Mouse (Mus musculus): ENCODE results near the gene Med16.

Gene Med16

GRCm38 (mm10) chr10:79884446-79884845, 24.3 kb downstream of the Med16 start:
- no peak for DNase-seq (ENCODE audit: low spot score)

- DNase-seq (ENCODE audit: low spot score) = peak; percentile 74
Measured at GRCm38 (mm10) chr10:79883297-79884084, 25.2 kb downstream of the Med16 start.

- no peak for DNase-seq (ENCODE audit: low spot score)
Measured at GRCm38 (mm10) chr10:79881981-79882380, 26.7 kb downstream of the Med16 start.

GRCm38 (mm10) chr10:79880721-79881120, 28.0 kb downstream of the Med16 start:
- no peak for DNase-seq (ENCODE audit: low spot score)

- DNase-seq (ENCODE audit: low spot score) = no peak
Measured at GRCm38 (mm10) chr10:79879527-79879926, 29.2 kb downstream of the Med16 start.

GRCm38 (mm10) chr10:79877757-79878156, 31.0 kb downstream of the Med16 start:
- no peak for DNase-seq (ENCODE audit: low spot score)

GRCm38 (mm10) chr10:79877174-79877573, 31.5 kb downstream of the Med16 start:
- DNase-seq (ENCODE audit: low spot score) = no peak

- no peak for DNase-seq (ENCODE audit: low spot score)
Measured at GRCm38 (mm10) chr10:79874290-79874862, 34.3 kb downstream of the Med16 start, which contains the start of the genes Prtn3 and Plppr3. Gene Prtn3, plus strand, starts transcription at chr10:79874476. Gene Plppr3, minus strand, starts transcription at chr10:79874634.

GRCm38 (mm10) chr10:79873715-79874289, 34.9 kb downstream of the Med16 start:
- DNase-seq (ENCODE audit: low spot score) = no peak

GRCm38 (mm10) chr10:79873313-79873712, 35.4 kb downstream of the Med16 start:
- DNase-seq (ENCODE audit: low spot score) = no peak

GRCm38 (mm10) chr10:79872862-79873261, 35.9 kb downstream of the Med16 start:
- DNase-seq (ENCODE audit: low spot score) = no peak

GRCm38 (mm10) chr10:79871845-79872244, 36.9 kb downstream of the Med16 start:
- DNase-seq (ENCODE audit: low spot score) = no peak

- DNase-seq (ENCODE audit: low spot score) = no peak
Measured at GRCm38 (mm10) chr10:79866601-79867000, 42.1 kb downstream of the Med16 start.

- DNase-seq (ENCODE audit: low spot score) = no peak
Measured at GRCm38 (mm10) chr10:79865801-79866295, 42.9 kb downstream of the Med16 start.

GRCm38 (mm10) chr10:79865189-79865601, 43.5 kb downstream of the Med16 start:
- DNase-seq (ENCODE audit: low spot score) = no peak

GRCm38 (mm10) chr10:79864351-79865188, 44.2 kb downstream of the Med16 start:
- no peak for DNase-seq (ENCODE audit: low spot score)

GRCm38 (mm10) chr10:79862925-79863324, 45.8 kb downstream of the Med16 start:
- DNase-seq (ENCODE audit: low spot score) = no peak

- DNase-seq (ENCODE audit: low spot score) = no peak
Measured at GRCm38 (mm10) chr10:79862049-79862788, 46.5 kb downstream of the Med16 start.

- no peak for DNase-seq (ENCODE audit: low spot score)
Measured at GRCm38 (mm10) chr10:79861230-79862048, 47.3 kb downstream of the Med16 start.

All from left cerebral cortex, adult 11 months (tissue).